Mouse (Mus musculus) megakaryocyte, embryonic 14.5 days (primary cell): ENCODE data around the gene Abcc9.

ENCODE experiments used
- FLI1 ChIP-seq: IDR thresholded peaks from 2 replicates; pipeline ENCODE4 v1.6.1; 2012; ENCODE audit warnings: low read length, inconsistent platforms, mixed read lengths
- GATA1 ChIP-seq: IDR thresholded peaks from 3 replicates; pipeline ENCODE4 v1.6.1; 2012; ENCODE audit warnings: mixed read lengths, low read length, inconsistent platforms, borderline replicate concordance

- TF ChIP-seq GATA1: no peak
- TF ChIP-seq FLI1: no peak
These were observed 43.4 kb upstream of the Abcc9 start for GRCm38 (mm10) chr6:142745484-142745883.
